Mouse (Mus musculus) MEL (cell line): ENCODE measurements around the gene Vgf.

Experiments
- CHD1 ChIP-seq: IDR thresholded peaks from 2 replicates; pipeline ENCODE4 v1.6.1; 2012; ENCODE audit warnings: low read depth, mild to moderate bottlenecking, inconsistent platforms, low read length, improper control_type of control experiment
- CHD2 ChIP-seq: IDR thresholded peaks from 2 replicates; pipeline ENCODE4 v1.6.1; 2011; ENCODE audit warnings: low read length, improper control_type of control experiment
- CTCF ChIP-seq, 3 experiments: IDR thresholded peaks in 2 of 3; conservative IDR thresholded peaks in 1 of 3; 2 replicates each; pipeline ENCODE4 v1.5.1; 2011 to 2012; ENCODE audit warnings: low read length in 3 of 3, low read depth in 2 of 3, mild to moderate bottlenecking in 2 of 3, improper control_type of control experiment in 1 of 3, inconsistent platforms in 1 of 3, mixed read lengths in 1 of 3, moderate library complexity in 1 of 3; ENCODE audit not compliant: control insufficient read depth in 1 of 3, insufficient read depth in 1 of 3, poor library complexity in 1 of 3, severe bottlenecking in 1 of 3
- EP300 ChIP-seq, 2 experiments: IDR thresholded peaks; 2 replicates each; pipeline ENCODE4 v1.6.1; 2011; ENCODE audit warnings: improper control_type of control experiment in 2 of 2, low read length in 2 of 2, low read depth in 1 of 2, mild to moderate bottlenecking in 1 of 2
- GATA1 ChIP-seq: IDR thresholded peaks from 2 replicates; pipeline ENCODE4 v1.6.1; 2011; ENCODE audit warnings: low read depth, low read length, improper control_type of control experiment
- HCFC1 ChIP-seq: IDR thresholded peaks from 2 replicates; pipeline ENCODE4 v1.6.1; 2012; ENCODE audit warnings: low read depth, mild to moderate bottlenecking, inconsistent platforms, low read length, improper control_type of control experiment, moderate library complexity
- MAX ChIP-seq: IDR thresholded peaks from 2 replicates; pipeline ENCODE4 v1.6.1; 2011; ENCODE audit warnings: low read length, improper control_type of control experiment
- MEF2A ChIP-seq: IDR thresholded peaks from 2 replicates; pipeline ENCODE4 v1.6.1; 2014; ENCODE audit warnings: low read depth, mild to moderate bottlenecking, inconsistent platforms, low read length, improper control_type of control experiment; ENCODE audit not compliant: poor library complexity, insufficient replicate concordance, severe bottlenecking; ENCODE audit errors: extremely low read depth
- POLR2A ChIP-seq, 2 experiments: IDR thresholded peaks; 2 replicates each; pipeline ENCODE4 v1.6.1; 2011 to 2012; ENCODE audit warnings: low read length in 2 of 2, mild to moderate bottlenecking in 2 of 2, control low read depth in 1 of 2, improper control_type of control experiment in 1 of 2, low read depth in 1 of 2, moderate library complexity in 1 of 2; ENCODE audit not compliant: control insufficient read depth in 1 of 2, insufficient read depth in 1 of 2, poor library complexity in 1 of 2
- RAD21 ChIP-seq: IDR thresholded peaks from 2 replicates; pipeline ENCODE4 v1.6.1; 2011; ENCODE audit warnings: mild to moderate bottlenecking, low read depth, low read length, improper control_type of control experiment
- SMC3 ChIP-seq: IDR thresholded peaks from 2 replicates; pipeline ENCODE4 v1.6.1; 2011; ENCODE audit warnings: low read depth, low read length, improper control_type of control experiment
- TAL1 ChIP-seq: IDR thresholded peaks from 2 replicates; pipeline ENCODE4 v1.6.1; 2012; ENCODE audit warnings: mild to moderate bottlenecking, inconsistent platforms, low read length, moderate library complexity, mixed read lengths
- USF2 ChIP-seq, 2 experiments: IDR thresholded peaks; 2 replicates each; pipeline ENCODE4 v1.6.1; 2011 to 2012; ENCODE audit warnings: improper control_type of control experiment in 2 of 2, low read length in 2 of 2, borderline replicate concordance in 1 of 2, inconsistent platforms in 1 of 2, low read depth in 1 of 2, mild to moderate bottlenecking in 1 of 2; ENCODE audit not compliant: insufficient read depth in 1 of 2
- ZKSCAN1 ChIP-seq: IDR thresholded peaks from 2 replicates; pipeline ENCODE4 v1.6.1; 2012; ENCODE audit warnings: low read depth, mild to moderate bottlenecking, inconsistent platforms, low read length, improper control_type of control experiment, moderate library complexity

GRCm38 (mm10) chr5:137065454-137065853 lies 39.3 kb downstream of the Vgf start:
- no peak for TF ChIP-seq CTCF (IDR thresholded peaks at IDR 0.05 in 2 of 3, conservative IDR thresholded peaks at IDR 0.05 in 1 of 3; ENCODE audit: control insufficient read depth in 1 of 3, insufficient read depth in 1 of 3, low read depth in 2 of 3, low read length in 3 of 3, poor library complexity in 1 of 3, severe bottlenecking in 1 of 3)
- no peak for TF ChIP-seq USF2 (IDR thresholded peaks at IDR 0.05; ENCODE audit: borderline replicate concordance in 1 of 2, insufficient read depth in 1 of 2, low read depth in 1 of 2, low read length in 2 of 2)
- no peak for TF ChIP-seq MAX
- no peak for TF ChIP-seq EP300 (IDR thresholded peaks at IDR 0.05; ENCODE audit: low read depth in 1 of 2, low read length in 2 of 2)
- no peak for TF ChIP-seq TAL1
- TF ChIP-seq CHD1, result no peak
- no peak for TF ChIP-seq RAD21
- no peak for TF ChIP-seq ZKSCAN1
- no peak for TF ChIP-seq GATA1
- no peak for TF ChIP-seq SMC3
- TF ChIP-seq POLR2A (IDR thresholded peaks at IDR 0.05; ENCODE audit: control insufficient read depth in 1 of 2, insufficient read depth in 1 of 2, low read depth in 1 of 2, low read length in 2 of 2, poor library complexity in 1 of 2), result no peak
- no peak for TF ChIP-seq CHD2
- no peak for TF ChIP-seq HCFC1
- no peak for TF ChIP-seq MEF2A
